ENCODE assay signal across 13 mouse cellular contexts in genomic region chr1:157669626-157670025, GRCm38 (mm10).
DNase-seq lines count a peak whose midpoint lies in the region.
"Had no signal": no experiment of that assay in that cellular context is flagged by ENCODE, and none has a peak within 500 bp of the region (broad histone marks: within the 10 kb centered on the region; RNA-seq: fewer than 3 reads in every experiment).

No protein-coding gene starts in this region.

- peak; percentile 18 to 23 for DNase-seq in left cerebral cortex, postnatal 10 days (ENCODE audit: extremely low spot score in 1 of 2, low spot score in 2 of 2)
- DNase-seq in left cerebral cortex, postnatal 4 days = no peak
- DNase-seq in brain, adult 2 months (ENCODE audit: low read depth, low spot score) = peak; percentile 66
- peak; percentile 32 to 51 for DNase-seq in frontal cortex, adult 2 months (ENCODE audit: extremely low spot score in 1 of 2, low spot score in 1 of 2)
- DNase-seq in left cerebral cortex, postnatal 14 days (ENCODE audit: low spot score in 2 of 2) = peak; percentile 17 to 42
- DNase-seq in embryo, embryonic 10.5 days (ENCODE audit: low spot score) = no peak
- no peak for DNase-seq in retina, embryonic 14.5 days (ENCODE audit: low spot score)
- no peak for DNase-seq in adrenal gland, adult 8-10 months
- DNase-seq: adrenal gland, postnatal 10 days; cerebellum, adult 11-12 months; cerebellum, adult 9-10 months; cerebellum, postnatal 25 days; heart, adult 2 months had no signal

- intact Hi-C loops in left cerebral cortex, postnatal 10 days (cut with DNase I) = no loop called here
- intact Hi-C loops in left cerebral cortex, postnatal 4 days (cut with DNase I) = no loop called here
- intact Hi-C loops in left cerebral cortex, postnatal 14 days (cut with DNase I) = no loop called here

Comparison
In these comparisons a context has a peak if more than half of its experiments do, and no peak if none do; other contexts are left out.
1. DNase-seq: peak in left cerebral cortex, postnatal 10 days (2 of 2), brain, adult 2 months (single experiment), frontal cortex, adult 2 months (2 of 2) and left cerebral cortex, postnatal 14 days (2 of 2); none in left cerebral cortex, postnatal 4 days (single experiment), embryo, embryonic 10.5 days (single experiment), retina, embryonic 14.5 days (single experiment) and adrenal gland, adult 8-10 months (single experiment).